In genomic region chr7:15931635-15932034, GRCm38 (mm10) we compare ENCODE assay signal across 21 mouse cellular contexts. TPM values are rescaled to one million over a fixed set of nuclear protein-coding genes. Genes with fewer than 3 reads are reported as not detected.
"Had no signal": no experiment of that assay in that cellular context is flagged by ENCODE, and none has a peak within 500 bp of the region (broad histone marks: within the 10 kb centered on the region; RNA-seq: fewer than 3 reads in every experiment).

No protein-coding gene starts in this region.

- H3K4me3 ChIP-seq: limb, embryonic 15.5 days; midbrain, embryonic 12.5 days; neural tube, embryonic 15.5 days had no signal

- H3K27ac ChIP-seq: kidney, postnatal 0 days; limb, embryonic 15.5 days; liver, embryonic 14.5 days; midbrain, embryonic 12.5 days; neural tube, embryonic 15.5 days; stomach, postnatal 0 days had no signal

- H3K4me1 ChIP-seq: limb, embryonic 15.5 days; midbrain, embryonic 12.5 days; neural tube, embryonic 15.5 days had no signal

- DNase-seq: kidney, postnatal 36 days; layer of hippocampus, adult 9-11 months; layer of hippocampus, postnatal 36 days; lung, adult 18-20 months; right cerebral cortex, adult 18-20 months; right cerebral cortex, postnatal 25 days had no signal

- H3K4me2 ChIP-seq: limb, embryonic 15.5 days; midbrain, embryonic 12.5 days; neural tube, embryonic 15.5 days had no signal

- H3K27me3 ChIP-seq: limb, embryonic 15.5 days; midbrain, embryonic 12.5 days; neural tube, embryonic 15.5 days had no signal

- ATAC-seq: midbrain, embryonic 16.5 days had no signal

- H3K9ac ChIP-seq: limb, embryonic 15.5 days; liver, embryonic 14.5 days; midbrain, embryonic 12.5 days; neural tube, embryonic 15.5 days had no signal

- H3K9me3 ChIP-seq: limb, embryonic 15.5 days; midbrain, embryonic 12.5 days; neural tube, embryonic 15.5 days had no signal

RNA-seq across cellular contexts. Expression of gene Crxos, which starts 49.2 kb away (rescaled TPM):
- total RNA-seq: layer of hippocampus, adult 18-20 months; left cerebral cortex, postnatal 25 days; megakaryocyte-erythroid progenitor cell, adult 5-6 weeks had no signal
- polyA plus RNA-seq: kidney, postnatal 0 days; limb, embryonic 11.5 days; limb, embryonic 15.5 days; liver, embryonic 14.5 days; lung, embryonic 16.5 days; midbrain, embryonic 16.5 days; neural tube, embryonic 15.5 days; small intestine, adult 2 months; stomach, postnatal 0 days had no signal

RNA-seq across cellular contexts. Expression of gene Crx, which starts 51.9 kb away (rescaled TPM):
- total RNA-seq: layer of hippocampus, adult 18-20 months; layer of hippocampus, postnatal 36 days; left cerebral cortex, adult 8-10 months; left cerebral cortex, postnatal 25 days; megakaryocyte-erythroid progenitor cell, adult 5-6 weeks had no signal
- polyA plus RNA-seq: kidney, postnatal 0 days; limb, embryonic 11.5 days; limb, embryonic 15.5 days; liver, embryonic 14.5 days; lung, embryonic 16.5 days; neural tube, embryonic 11.5 days; neural tube, embryonic 15.5 days; small intestine, adult 2 months; stomach, postnatal 0 days had no signal
